Mouse (Mus musculus): ENCODE data around the gene Npepps. TPM values are rescaled to one million over a fixed set of nuclear protein-coding genes. Genes with fewer than 3 reads are reported as not detected.

The Npepps gene
- polyA plus RNA-seq, 1 experiment from 2014 or later: 19.1 TPM

- DNase-seq (no peak), ATAC-seq (ENCODE audit: low read depth) (no peak)
- Histone ChIP-seq H3K4me1 (replicated peaks) (peaks cover 80% of the 10 kb centered on the region), H3K27me3 (no peaks in the 10 kb centered on the region), H3K9me3 (replicated peaks) (no peaks in the 10 kb centered on the region), H3K4me3 (replicated peaks) (peak overlapping the region; percentile 94; the same call in 1 of the 2 replicates), H3K4me2 (peak overlapping the region; percentile 94), H3K9ac (no peak overlapping the region; the same call in 1 of the 2 replicates), H3K27ac (no peak overlapping the region), H3K36me3 (peaks cover 70% of the 10 kb centered on the region)
- WGBS (ENCODE audit: insufficient replicate concordance): 73% methylated on average over 5 of the region's 5 CpGs
Observed at GRCm38 (mm10) chr11:97184875-97185274, 95.6 kb downstream of the Npepps start.

DNA sequence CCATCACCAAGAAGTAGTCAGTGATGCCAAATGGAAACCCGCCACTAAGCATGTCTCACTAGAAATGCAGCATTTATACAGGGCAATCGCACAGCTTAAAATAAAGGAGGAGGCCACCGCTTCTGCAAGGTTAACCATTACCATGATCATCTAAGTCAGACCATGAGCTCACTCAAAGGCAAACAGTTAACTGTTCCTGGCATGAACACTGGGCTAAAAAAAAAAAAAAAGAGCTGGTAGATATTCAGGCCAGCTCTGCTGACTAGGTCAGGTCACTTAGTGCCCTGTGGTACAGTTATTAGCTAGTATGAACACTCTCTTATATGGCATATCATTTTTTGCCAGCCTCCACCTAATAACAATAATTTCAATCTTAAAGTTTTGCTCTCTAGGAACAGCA, 98.0 kb downstream of the Npepps start:
- no peak overlapping the region for H3K9ac ChIP-seq
- peaks cover 69% of the 10 kb centered on the region for H3K4me1 ChIP-seq (replicated peaks)
- H3K4me2 ChIP-seq: 0 out of 2 replicates have a peak overlapping the region, but pooled peaks have one; percentile 2
- ATAC-seq (ENCODE audit: low read depth) (no peak), DNase-seq (no peak)
- H3K27me3 ChIP-seq: no peaks in the 10 kb centered on the region
- no peaks in the 10 kb centered on the region for H3K9me3 ChIP-seq (replicated peaks)
- H3K36me3 ChIP-seq: peaks cover 90% of the 10 kb centered on the region
- WGBS (ENCODE audit: insufficient replicate concordance): 80% methylated on average over 3 of the region's 3 CpGs
- H3K27ac ChIP-seq: peak overlapping the region; percentile 2; the same call in 1 of the 2 replicates
- H3K4me3 ChIP-seq (replicated peaks): no peak overlapping the region

DNA sequence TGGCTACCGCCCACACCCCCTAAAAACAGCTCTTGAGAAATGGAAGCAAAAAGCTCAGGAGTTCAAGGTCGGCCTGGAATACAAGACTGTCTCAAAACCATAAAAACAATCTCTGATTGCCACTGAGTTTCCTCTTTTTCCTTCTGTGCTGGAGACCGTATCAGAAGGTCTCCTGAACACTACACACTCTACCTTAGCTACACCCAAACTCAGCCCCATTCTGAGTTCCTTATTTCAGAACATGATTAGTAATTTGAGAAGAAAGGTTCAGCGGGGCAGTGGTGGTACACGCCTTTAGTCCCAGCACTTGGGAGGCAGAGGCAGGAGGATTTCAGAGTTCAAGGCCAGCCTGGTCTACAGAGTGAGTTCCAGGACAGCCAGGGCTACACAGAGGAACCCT, 99.4 kb downstream of the Npepps start:
- ATAC-seq (ENCODE audit: low read depth): no peak
- peaks cover 100% of the 10 kb centered on the region for H3K36me3 ChIP-seq

GRCm38 (mm10) chr11:97178198-97178597, 102.2 kb downstream of the Npepps start:
- DNase-seq (no peak), ATAC-seq (ENCODE audit: low read depth) (no peak)
- Histone ChIP-seq H3K4me2 (no peak overlapping the region), H3K27me3 (no peaks in the 10 kb centered on the region), H3K4me1 (replicated peaks) (peaks cover 33% of the 10 kb centered on the region), H3K9ac (no peak overlapping the region), H3K27ac (no peak overlapping the region), H3K9me3 (replicated peaks) (no peaks in the 10 kb centered on the region), H3K36me3 (peaks cover 100% of the 10 kb centered on the region), H3K4me3 (replicated peaks) (no peak overlapping the region)
- WGBS (ENCODE audit: insufficient replicate concordance): 94% methylated on average over 2 of the region's 2 CpGs

More for the DNA sequence above, 99.4 kb downstream of the Npepps start:
- H3K27me3 ChIP-seq: no peaks in the 10 kb centered on the region
- H3K4me2 ChIP-seq: no peak overlapping the region
- H3K9ac ChIP-seq: 0 out of 2 replicates have a peak overlapping the region, but pooled peaks have one; percentile 5
- H3K27ac ChIP-seq: no peak overlapping the region
- no peak overlapping the region for H3K4me3 ChIP-seq (replicated peaks)
- no peaks in the 10 kb centered on the region for H3K9me3 ChIP-seq (replicated peaks)
- 72% methylated on average over 5 of the region's 5 CpGs for WGBS (ENCODE audit: insufficient replicate concordance)
- peaks cover 62% of the 10 kb centered on the region for H3K4me1 ChIP-seq (replicated peaks)
- no peak for DNase-seq

DNA sequence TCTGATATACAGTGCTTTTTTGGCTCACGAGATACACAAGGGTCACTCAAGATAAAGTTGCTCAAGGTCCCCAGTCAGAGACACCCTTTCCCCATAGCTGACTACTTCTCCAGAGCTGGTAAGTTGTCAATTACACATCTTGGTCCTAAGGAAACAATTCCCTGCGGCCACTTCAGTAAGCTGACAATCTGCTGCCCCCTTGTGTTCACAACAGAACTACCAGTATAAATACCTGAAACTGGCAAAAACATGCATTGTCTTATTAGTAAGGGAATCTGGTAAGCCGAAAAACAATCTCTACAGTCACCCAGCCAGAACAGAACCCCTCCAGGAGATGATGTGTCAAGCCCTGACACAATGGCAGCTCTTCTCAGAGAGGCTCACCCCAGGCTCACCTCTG, 103.6 kb downstream of the Npepps start:
- no peaks in the 10 kb centered on the region for H3K9me3 ChIP-seq (replicated peaks)
- no peak for ATAC-seq (ENCODE audit: low read depth)
- H3K9ac ChIP-seq: no peak overlapping the region
- H3K27ac ChIP-seq: no peak overlapping the region
- 58% methylated on average over 3 of the region's 3 CpGs for WGBS (ENCODE audit: insufficient replicate concordance)
- no peak overlapping the region for H3K4me3 ChIP-seq (replicated peaks)
- peaks cover 100% of the 10 kb centered on the region for H3K36me3 ChIP-seq
- no peaks in the 10 kb centered on the region for H3K27me3 ChIP-seq
- H3K4me1 ChIP-seq (replicated peaks): peaks cover 20% of the 10 kb centered on the region
- DNase-seq: peak; percentile 15
- H3K4me2 ChIP-seq: no peak overlapping the region

- H3K9ac ChIP-seq: no peak overlapping the region
- DNase-seq (no peak), ATAC-seq (ENCODE audit: low read depth) (no peak)
- no peak overlapping the region for H3K4me3 ChIP-seq (replicated peaks)
- WGBS (ENCODE audit: insufficient replicate concordance): 93% methylated on average over 7 of the region's 7 CpGs
- H3K4me1 ChIP-seq (replicated peaks): peaks cover 6% of the 10 kb centered on the region
- peaks cover 100% of the 10 kb centered on the region for H3K36me3 ChIP-seq
- H3K27ac ChIP-seq: no peak overlapping the region
- H3K27me3 ChIP-seq: no peaks in the 10 kb centered on the region
- no peak overlapping the region for H3K4me2 ChIP-seq
- H3K9me3 ChIP-seq (replicated peaks): no peaks in the 10 kb centered on the region
Observed at GRCm38 (mm10) chr11:97175499-97175898, 104.9 kb downstream of the Npepps start.

GRCm38 (mm10) chr11:97160341-97160740, 120.1 kb downstream of the Npepps start:
- no peaks in the 10 kb centered on the region for H3K27me3 ChIP-seq
- no peak for ATAC-seq (ENCODE audit: low read depth)
- WGBS (ENCODE audit: insufficient replicate concordance): 81% methylated on average over 6 of the region's 6 CpGs
- H3K9me3 ChIP-seq (replicated peaks): no peaks in the 10 kb centered on the region
- DNase-seq: no peak
- H3K9ac ChIP-seq: no peak overlapping the region
- no peak overlapping the region for H3K27ac ChIP-seq
- H3K4me2 ChIP-seq: no peak overlapping the region
- no peaks in the 10 kb centered on the region for H3K4me1 ChIP-seq (replicated peaks)
- peaks cover 100% of the 10 kb centered on the region for H3K36me3 ChIP-seq
- H3K4me3 ChIP-seq (replicated peaks): no peak overlapping the region

- Histone ChIP-seq H3K4me3 (replicated peaks) (no peak overlapping the region), H3K27ac (no peak overlapping the region), H3K36me3 (peaks cover 74% of the 10 kb centered on the region), H3K9ac (no peak overlapping the region), H3K27me3 (peaks cover 12% of the 10 kb centered on the region), H3K4me1 (replicated peaks) (peaks cover 8% of the 10 kb centered on the region), H3K9me3 (replicated peaks) (no peaks in the 10 kb centered on the region), H3K4me2 (no peak overlapping the region)
- WGBS (ENCODE audit: insufficient replicate concordance): 81% methylated on average over 7 of the region's 7 CpGs
- no peak for ATAC-seq (ENCODE audit: low read depth)
- no peak for DNase-seq
Observed at GRCm38 (mm10) chr11:97156999-97157398, 123.4 kb downstream of the Npepps start.

Other genes starting within 250 kb of the Npepps start
- gene Lrrc46, start 239.2 kb downstream of the Npepps start, polyA plus RNA-seq (2015; fragmentation: Nextera tagmentation; extraction: Ambion mirVana): 0.29 and 0.38 TPM in 2 replicates
- gene Mrpl10, start 239.1 kb downstream of the Npepps start, polyA plus RNA-seq (2015; fragmentation: Nextera tagmentation; extraction: Ambion mirVana): 45.7 and 51.4 TPM in 2 replicates
- gene Osbpl7, start 230.0 kb downstream of the Npepps start, polyA plus RNA-seq (2015; fragmentation: Nextera tagmentation; extraction: Ambion mirVana): 2.3 and 2.7 TPM in 2 replicates
- not detected in 2 replicates for gene Tbx21, start 165.3 kb downstream of the Npepps start, polyA plus RNA-seq (2015; fragmentation: Nextera tagmentation; extraction: Ambion mirVana)
- 1.0 and 1.1 TPM in 2 replicates for gene Tbkbp1, start 129.1 kb downstream of the Npepps start, polyA plus RNA-seq (2015; fragmentation: Nextera tagmentation; extraction: Ambion mirVana)
- gene Kpnb1, start 92.8 kb downstream of the Npepps start, polyA plus RNA-seq (2015; fragmentation: Nextera tagmentation; extraction: Ambion mirVana): 29.2 and 30.8 TPM in 2 replicates
- gene Mrpl45, start 35.1 kb upstream of the Npepps start, polyA plus RNA-seq (2015; fragmentation: Nextera tagmentation; extraction: Ambion mirVana): 33.4 and 39.8 TPM in 2 replicates
- gene Gpr179, start 71.4 kb upstream of the Npepps start, polyA plus RNA-seq (2015; fragmentation: Nextera tagmentation; extraction: Ambion mirVana): 0.01 TPM in 1 of 2 replicates, not detected in the other
- 1.0 and 1.1 TPM in 2 replicates for gene Socs7, start 81.9 kb upstream of the Npepps start, polyA plus RNA-seq (2015; fragmentation: Nextera tagmentation; extraction: Ambion mirVana)
- gene Arhgap23, start 134.9 kb upstream of the Npepps start, polyA plus RNA-seq (2015; fragmentation: Nextera tagmentation; extraction: Ambion mirVana): 6.2 and 6.8 TPM in 2 replicates
- 0.75 and 0.81 TPM in 2 replicates for gene 4933428G20Rik, start 219.7 kb upstream of the Npepps start, polyA plus RNA-seq (2015; fragmentation: Nextera tagmentation; extraction: Ambion mirVana)